Mouse (Mus musculus): ENCODE measurements around the gene Pla2r1. TPM values are rescaled to one million over a fixed set of nuclear protein-coding genes. Genes with fewer than 3 reads are reported as not detected.

Gene Pla2r1
- total RNA-seq, 2 experiments from 2014 or later, result 0.39 to 0.64 TPM

DNA sequence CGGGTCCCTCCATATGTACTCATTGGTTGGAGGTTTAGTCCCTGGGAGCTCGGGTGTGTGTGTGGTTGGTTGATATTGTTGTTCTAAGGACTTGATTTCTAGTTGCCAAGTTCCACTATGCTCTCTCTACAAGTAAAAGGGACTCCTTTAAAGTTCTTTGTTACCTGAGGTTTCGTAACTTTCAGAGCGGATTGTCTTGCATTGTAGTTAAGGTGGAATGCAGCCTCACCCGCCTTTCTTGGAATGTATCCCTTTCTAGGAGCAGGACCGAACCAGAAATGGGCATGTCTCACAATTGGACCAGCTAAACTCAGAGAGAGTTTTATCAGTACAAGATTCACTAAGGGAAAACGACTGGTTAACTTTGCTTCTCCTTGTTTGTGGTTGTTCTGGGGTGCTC, 141.9 kb downstream of the Pla2r1 start:
- no peak for DNase-seq (ENCODE audit: low spot score in 2 of 2)
- TF ChIP-seq CTCF (conservative IDR thresholded peaks at IDR 0.05), result no peak
- Histone ChIP-seq H3K4me3 (no peak overlapping the region), H3K27ac (no peak overlapping the region)

DNA sequence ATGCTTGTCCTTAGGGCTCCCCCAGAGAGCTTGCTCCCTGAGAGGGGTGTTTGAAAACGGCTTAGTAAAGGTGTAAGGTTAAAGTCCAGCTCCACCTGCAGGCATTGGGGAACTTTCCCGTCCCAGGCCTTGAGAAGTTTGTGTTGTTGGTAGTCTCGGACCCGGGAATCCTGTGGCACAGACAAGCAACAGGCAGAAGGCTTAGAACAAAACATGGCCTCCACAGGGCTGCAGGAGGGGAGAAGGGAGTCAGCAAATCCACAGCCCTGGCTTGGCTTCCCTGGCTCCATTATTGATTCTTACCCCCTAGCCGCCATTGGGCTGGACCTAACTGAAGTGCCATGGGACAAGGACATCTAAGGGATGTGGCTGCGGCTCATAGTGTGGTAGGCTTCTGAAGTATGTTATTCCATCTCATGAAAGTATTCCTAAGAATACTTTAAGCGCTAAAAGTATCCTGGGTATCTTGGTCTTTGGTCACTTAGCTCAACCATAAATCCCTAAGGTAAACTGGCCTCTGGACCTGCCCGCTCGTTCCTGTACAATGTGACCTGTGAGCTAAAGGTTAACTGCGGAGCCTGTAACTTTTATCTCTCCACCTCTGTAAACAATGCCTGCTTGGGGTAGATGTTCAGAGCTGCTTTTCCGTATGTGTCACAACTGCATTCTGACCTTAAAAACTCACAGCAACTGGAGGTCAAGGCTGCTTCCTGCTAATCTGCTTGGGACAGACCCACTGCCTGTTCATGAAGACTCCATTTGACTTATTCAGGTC, 142.9 kb downstream of the Pla2r1 start:
- H3K4me3 ChIP-seq, result no peak overlapping the region
- no peak for TF ChIP-seq CTCF (conservative IDR thresholded peaks at IDR 0.05)
- no peak for DNase-seq (ENCODE audit: low spot score in 2 of 2)
- no peak overlapping the region for H3K27ac ChIP-seq

DNA sequence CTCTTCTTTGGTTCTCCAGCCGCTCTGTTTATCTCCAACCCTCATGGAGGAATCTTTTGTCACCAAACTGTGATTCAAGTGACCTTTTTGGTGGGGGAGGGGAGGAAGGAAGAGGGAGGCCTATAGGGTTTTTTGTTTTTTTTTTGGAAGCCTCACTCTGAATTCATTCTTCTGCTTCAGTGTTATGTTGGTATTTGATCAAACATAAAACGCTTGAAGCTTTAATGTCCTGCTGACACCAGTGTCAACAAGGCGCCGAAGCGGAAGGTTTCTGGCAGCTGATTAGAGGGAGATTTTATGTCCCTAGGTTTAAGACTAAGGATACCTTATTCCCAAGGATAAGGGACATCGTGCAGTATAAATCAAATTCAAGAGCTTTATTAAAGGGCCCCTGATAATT, 143.9 kb downstream of the Pla2r1 start:
- Histone ChIP-seq H3K27ac (no peak overlapping the region), H3K4me3 (no peak overlapping the region)
- no peak for TF ChIP-seq CTCF (conservative IDR thresholded peaks at IDR 0.05)
- no peak for DNase-seq (ENCODE audit: low spot score in 2 of 2)

DNA sequence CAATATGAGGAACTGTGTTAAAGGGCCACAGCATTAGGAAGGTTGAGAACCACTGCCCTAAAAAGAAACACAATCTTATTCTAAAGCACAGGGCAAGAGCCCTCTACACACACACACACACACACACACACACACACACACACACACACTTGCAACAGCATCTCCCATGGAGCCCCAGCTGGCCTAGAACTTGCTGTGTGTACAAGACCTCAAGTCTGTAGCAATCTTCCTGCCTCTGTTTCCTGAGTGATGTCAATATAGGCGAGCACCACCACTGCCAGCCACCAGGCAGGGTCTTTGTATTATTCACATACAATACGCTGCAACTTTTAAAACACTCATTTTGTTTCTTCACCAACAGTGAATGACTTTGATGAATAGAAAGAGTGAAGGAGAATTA, 145.7 kb downstream of the Pla2r1 start:
- no peak for DNase-seq (ENCODE audit: low spot score in 2 of 2)
- no peak for TF ChIP-seq CTCF (conservative IDR thresholded peaks at IDR 0.05)
- H3K4me3 ChIP-seq, result no peak overlapping the region
- no peak overlapping the region for H3K27ac ChIP-seq

DNA sequence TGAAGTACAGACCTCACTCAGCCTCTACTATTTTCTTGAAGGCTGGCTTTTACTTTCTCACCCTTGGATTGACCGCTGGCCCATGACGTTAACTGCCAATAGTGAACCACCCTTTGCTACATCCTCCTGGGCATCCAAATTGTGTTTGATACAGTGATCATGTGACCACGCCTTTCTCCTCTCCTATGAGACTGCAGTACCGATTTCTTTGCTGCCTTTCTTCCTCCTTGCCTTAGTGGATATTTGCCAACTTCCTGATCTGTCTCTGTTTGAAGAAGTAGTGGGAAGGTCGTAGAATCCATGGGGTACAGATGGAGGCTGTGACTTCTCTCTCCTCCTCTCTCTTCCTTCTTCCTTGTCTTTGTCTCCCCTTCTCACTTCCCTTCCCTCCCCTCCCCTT, 147.7 kb downstream of the Pla2r1 start:
- DNase-seq (ENCODE audit: low spot score in 2 of 2), result no peak
- TF ChIP-seq CTCF (conservative IDR thresholded peaks at IDR 0.05), result no peak
- Histone ChIP-seq H3K27ac (no peak overlapping the region), H3K4me3 (no peak overlapping the region)

DNA sequence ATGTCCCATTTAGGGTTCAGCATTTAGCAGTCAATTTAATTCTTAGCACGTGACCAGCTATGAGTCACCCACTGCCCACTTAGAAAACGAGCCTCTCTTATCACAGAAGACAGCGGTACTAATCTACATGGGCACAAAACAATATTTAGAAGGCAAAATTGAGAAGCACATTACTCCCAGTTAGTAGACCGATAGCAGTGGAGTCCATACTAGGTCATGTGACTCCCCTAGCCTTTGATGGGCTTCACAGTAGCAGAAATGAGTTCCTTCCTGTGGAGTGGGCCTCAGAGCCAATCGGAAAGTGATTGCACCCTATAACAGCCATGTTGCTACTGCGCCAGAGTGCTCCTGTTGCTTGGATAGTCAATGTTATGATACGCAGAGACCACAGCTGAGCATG, 148.3 kb downstream of the Pla2r1 start:
- Histone ChIP-seq H3K27ac (no peak overlapping the region), H3K4me3 (no peak overlapping the region)
- no peak for TF ChIP-seq CTCF (conservative IDR thresholded peaks at IDR 0.05)
- DNase-seq (ENCODE audit: low spot score in 2 of 2), result no peak

DNA sequence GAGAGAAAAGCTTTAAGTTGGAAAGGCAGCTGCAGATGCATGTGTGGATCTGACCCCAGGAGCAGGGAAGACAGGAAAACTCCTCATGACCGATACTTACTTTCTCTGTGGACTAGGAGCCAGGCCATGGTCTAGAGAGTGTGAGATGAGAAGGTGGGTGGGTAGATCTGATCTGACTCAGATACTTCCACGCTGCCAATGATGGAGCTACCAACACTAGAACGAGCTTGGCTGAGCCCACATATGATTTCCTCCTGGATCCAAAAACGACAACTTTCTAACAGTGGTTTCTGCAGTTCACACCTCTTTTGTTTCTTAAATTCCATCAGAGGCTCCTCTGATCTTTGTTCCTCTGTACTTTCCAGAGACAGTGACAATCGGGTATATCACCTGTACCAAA, 151.4 kb downstream of the Pla2r1 start:
- Histone ChIP-seq H3K27ac (no peak overlapping the region), H3K4me3 (no peak overlapping the region)
- no peak for TF ChIP-seq CTCF (conservative IDR thresholded peaks at IDR 0.05)
- no peak for DNase-seq (ENCODE audit: low spot score in 2 of 2)

DNA sequence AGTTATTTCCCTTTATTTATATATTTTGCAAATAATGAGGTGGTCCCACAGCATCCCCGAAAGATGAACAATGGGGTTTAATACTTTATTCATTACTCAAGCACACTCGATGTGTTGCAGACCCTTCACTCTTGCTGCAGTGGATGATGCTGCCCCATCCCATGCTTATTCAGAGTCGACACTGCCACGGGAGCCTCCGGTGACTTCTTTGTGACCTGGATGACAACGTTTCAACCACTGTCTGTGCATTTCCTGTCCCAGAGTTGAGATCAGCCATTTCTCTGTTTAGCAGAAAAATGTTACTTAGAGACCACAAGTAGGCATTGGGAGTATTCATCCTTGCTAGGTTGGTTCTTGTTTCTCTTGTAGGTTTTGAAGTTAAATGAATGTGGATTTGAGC, 159.3 kb downstream of the Pla2r1 start:
- H3K27ac ChIP-seq, result no peak overlapping the region
- no peak for TF ChIP-seq CTCF (conservative IDR thresholded peaks at IDR 0.05)
- H3K4me3 ChIP-seq, result no peak overlapping the region
- DNase-seq (ENCODE audit: low spot score in 2 of 2), result no peak

DNA sequence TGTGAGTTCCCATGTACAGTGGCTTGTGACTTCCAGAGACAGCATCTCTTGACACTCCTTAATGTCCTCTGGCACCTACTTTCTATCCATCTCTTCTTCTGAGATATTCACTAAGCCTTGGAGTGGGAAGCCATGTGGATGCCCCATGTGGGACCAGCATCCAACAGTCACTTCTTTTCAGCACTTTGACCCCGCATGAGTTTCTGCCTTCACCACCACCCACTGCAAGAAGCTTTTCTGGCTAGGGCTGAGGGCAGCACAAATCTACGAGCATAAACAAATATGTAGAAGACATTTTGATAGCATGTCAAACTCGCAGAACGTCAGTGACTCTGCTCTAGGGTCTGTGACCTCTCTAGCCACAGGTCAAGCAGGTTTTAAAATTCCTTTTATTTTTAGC, 160.8 kb downstream of the Pla2r1 start:
- no peak for DNase-seq (ENCODE audit: low spot score in 2 of 2)
- no peak overlapping the region for H3K27ac ChIP-seq
- no peak for TF ChIP-seq CTCF (conservative IDR thresholded peaks at IDR 0.05)
- no peak overlapping the region for H3K4me3 ChIP-seq

DNA sequence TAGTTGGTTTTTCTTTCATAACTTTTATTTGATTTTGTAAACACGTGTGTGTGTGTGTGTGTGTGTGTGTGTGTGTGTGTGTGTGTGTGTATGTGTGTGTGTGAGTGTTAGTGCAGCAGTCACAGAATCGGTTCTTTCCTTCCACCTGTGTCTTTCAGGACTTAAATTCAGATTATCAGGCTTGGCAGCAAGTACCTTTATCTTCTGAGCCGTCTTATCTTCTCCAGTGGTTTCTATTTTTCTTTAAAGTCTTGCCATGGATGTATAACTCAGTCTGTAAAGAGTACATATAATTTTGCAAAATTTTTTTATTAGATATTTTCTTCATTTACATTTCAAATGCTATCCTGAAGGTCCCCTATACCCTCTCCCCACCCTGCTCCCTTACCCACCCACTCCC, 165.7 kb downstream of the Pla2r1 start:
- no peak for DNase-seq (ENCODE audit: low spot score in 2 of 2)
- TF ChIP-seq CTCF (conservative IDR thresholded peaks at IDR 0.05), result no peak
- Histone ChIP-seq H3K4me3 (no peak overlapping the region), H3K27ac (no peak overlapping the region)

DNA sequence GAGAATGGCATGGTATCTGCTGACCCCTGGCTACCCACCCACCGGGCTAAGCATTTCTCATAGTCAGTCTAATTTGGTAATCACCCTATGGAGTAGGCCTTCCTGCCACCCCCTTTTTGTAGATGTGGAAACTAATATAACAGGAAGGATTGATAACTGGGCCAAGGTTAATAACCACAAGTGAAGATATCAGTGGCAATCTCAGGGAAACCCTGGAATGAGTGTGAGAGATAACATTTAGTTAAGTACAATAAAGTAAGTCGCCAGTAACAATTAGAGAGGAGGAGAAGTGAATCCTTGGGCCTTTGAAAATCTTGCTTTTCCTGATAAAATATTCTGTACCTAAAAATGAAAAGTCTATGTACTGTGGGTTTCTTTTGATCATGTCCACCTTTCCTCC, 166.3 kb downstream of the Pla2r1 start:
- Histone ChIP-seq H3K27ac (no peak overlapping the region), H3K4me3 (no peak overlapping the region)
- no peak for DNase-seq (ENCODE audit: low spot score in 2 of 2)
- TF ChIP-seq CTCF (conservative IDR thresholded peaks at IDR 0.05), result no peak

DNA sequence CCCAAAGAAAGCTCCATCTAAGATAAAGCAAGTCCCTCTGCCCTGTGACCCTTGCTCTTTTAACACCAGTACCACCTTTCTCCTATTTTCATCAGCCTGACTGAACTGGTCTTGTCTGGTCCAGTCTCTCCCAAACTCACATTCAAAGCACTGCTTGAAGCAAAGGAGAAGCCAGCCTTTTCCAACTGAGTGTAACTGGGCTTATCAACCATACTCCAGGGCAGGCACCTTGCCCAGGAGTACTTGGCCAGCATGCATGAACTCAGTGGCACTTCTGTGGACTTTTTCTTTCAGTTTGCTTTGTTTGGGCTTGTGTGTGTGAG, 168.4 kb downstream of the Pla2r1 start:
- H3K27ac ChIP-seq, result no peak overlapping the region
- TF ChIP-seq CTCF (conservative IDR thresholded peaks at IDR 0.05), result no peak
- no peak overlapping the region for H3K4me3 ChIP-seq
- DNase-seq (ENCODE audit: low spot score in 2 of 2), result no peak

DNA sequence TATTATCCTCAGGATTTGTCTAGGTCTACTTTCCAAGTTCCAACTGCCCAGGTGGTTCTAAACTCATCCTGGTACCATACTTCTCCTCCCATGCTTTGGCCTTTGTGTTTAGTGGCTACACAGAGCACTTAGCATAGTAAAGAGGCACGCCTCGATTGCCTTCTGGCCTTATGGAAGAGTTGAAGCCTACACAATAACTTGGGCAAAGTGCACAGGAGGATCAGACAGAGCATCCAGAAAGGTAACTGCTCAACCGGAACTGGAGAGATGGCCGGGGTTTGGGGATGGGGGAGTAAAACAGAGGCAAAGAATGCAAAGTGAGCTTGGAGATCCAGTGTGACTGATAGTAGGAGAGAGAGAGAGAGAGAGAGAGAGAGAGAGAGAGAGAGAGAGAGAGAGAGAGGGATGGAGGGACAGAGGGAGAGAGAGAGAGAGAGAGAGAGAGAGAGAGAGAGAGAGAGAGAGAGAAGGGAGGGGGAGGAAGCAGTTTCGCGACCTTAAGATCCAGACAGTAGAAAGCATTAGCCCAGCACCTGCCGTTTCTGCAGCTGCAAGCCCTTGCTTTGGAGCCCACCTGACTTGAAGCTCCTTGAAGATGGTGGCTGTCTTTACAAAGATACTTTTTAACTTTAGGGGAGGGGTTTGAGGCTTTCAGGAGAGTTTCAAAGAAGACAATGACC, 168.9 kb downstream of the Pla2r1 start:
- no peak overlapping the region for H3K27ac ChIP-seq
- DNase-seq (ENCODE audit: low spot score in 2 of 2), result no peak
- TF ChIP-seq CTCF (conservative IDR thresholded peaks at IDR 0.05), result no peak
- H3K4me3 ChIP-seq, result no peak overlapping the region

Data from layer of hippocampus, adult 2 months (tissue).